Mouse (Mus musculus) MEL (cell line): ENCODE measurements at regions not wholly inside any gene's neighbourhood (a gene's known extent, or its start where the extent isn't known, plus 50 kb on each side); places are given as distances from the start of the nearest gene placed in this dataset.

Experiments
- DNase-seq: peaks from one replicate; pipeline ENCODE4 v3.0.0; 2011; ENCODE audit warnings: low read depth, low spot score
- H3K27ac ChIP-seq: 2 replicates; pipeline ENCODE4 v1.5.1; 2012; ENCODE audit warnings: low read depth, mild to moderate bottlenecking, control low read depth, low read length, moderate library complexity; ENCODE audit not compliant: control insufficient read depth
- H3K27me3 ChIP-seq, 2 experiments: fragments of 150-350 bp in 1 of 2; sonication (generic) in 1 of 2; 2 replicates each; pipeline ENCODE4 v1.6.1; 2012; ENCODE audit warnings: low read length in 2 of 2, mild to moderate bottlenecking in 2 of 2, improper control_type of control experiment in 1 of 2, moderate library complexity in 1 of 2; ENCODE audit not compliant: insufficient read depth in 2 of 2, control insufficient read depth in 1 of 2
- H3K36me3 ChIP-seq, 2 experiments: 2 replicates each; pipeline ENCODE4 v1.6.1; 2012 to 2014; ENCODE audit warnings: low read length in 2 of 2, improper control_type of control experiment in 1 of 2, inconsistent platforms in 1 of 2, mild to moderate bottlenecking in 1 of 2; ENCODE audit not compliant: insufficient read depth in 2 of 2, control insufficient read depth in 1 of 2
- H3K4me1 ChIP-seq, 2 experiments: fragments of 150-350 bp in 1 of 2; sonication (generic) in 1 of 2; 2 replicates each; pipeline ENCODE4 v1.6.1; 2012; ENCODE audit warnings: low read length in 2 of 2, improper control_type of control experiment in 1 of 2, mild to moderate bottlenecking in 1 of 2; ENCODE audit not compliant: insufficient read depth in 2 of 2, control insufficient read depth in 1 of 2
- H3K4me3 ChIP-seq, 2 experiments: fragments of 150-350 bp in 1 of 2; sonication (generic) in 1 of 2; 2 replicates each; pipeline ENCODE4 v1.5.1; 2012; ENCODE audit warnings: low read depth in 2 of 2, low read length in 2 of 2, mild to moderate bottlenecking in 2 of 2, moderate library complexity in 2 of 2, control low read depth in 1 of 2, improper control_type of control experiment in 1 of 2; ENCODE audit not compliant: control insufficient read depth in 1 of 2, insufficient read depth in 1 of 2
- H3K79me2 ChIP-seq: 2 replicates; pipeline ENCODE4 v1.6.1; 2012; ENCODE audit warnings: mild to moderate bottlenecking, low read length, moderate library complexity; ENCODE audit not compliant: control insufficient read depth, poor library complexity, insufficient read depth
- H3K9ac ChIP-seq: 2 replicates; pipeline ENCODE4 v1.6.1; 2012; ENCODE audit warnings: low read depth, mild to moderate bottlenecking, control low read depth, low read length, moderate library complexity; ENCODE audit not compliant: control insufficient read depth, poor library complexity, severe bottlenecking
- H3K9me3 ChIP-seq: fragments of 150-350 bp; sonication (generic); replicated peaks from 2 replicates; pipeline ENCODE4 v1.6.1; 2012; ENCODE audit warnings: mild to moderate bottlenecking, low read length, improper control_type of control experiment, moderate library complexity; ENCODE audit not compliant: insufficient read depth
- CHD1 ChIP-seq: IDR thresholded peaks from 2 replicates; pipeline ENCODE4 v1.6.1; 2012; ENCODE audit warnings: low read depth, mild to moderate bottlenecking, inconsistent platforms, low read length, improper control_type of control experiment
- CHD2 ChIP-seq: IDR thresholded peaks from 2 replicates; pipeline ENCODE4 v1.6.1; 2011; ENCODE audit warnings: low read length, improper control_type of control experiment
- ELF1 ChIP-seq: IDR thresholded peaks from 2 replicates; pipeline ENCODE4 v1.6.1; 2014; ENCODE audit warnings: low read depth, mild to moderate bottlenecking, inconsistent platforms, low read length, improper control_type of control experiment, moderate library complexity
- ETS1 ChIP-seq: IDR thresholded peaks from 2 replicates; pipeline ENCODE4 v1.6.1; 2012; ENCODE audit warnings: low read depth, mild to moderate bottlenecking, inconsistent platforms, low read length, improper control_type of control experiment, moderate library complexity
- GABPA ChIP-seq: IDR thresholded peaks from 2 replicates; pipeline ENCODE4 v1.6.1; 2012; ENCODE audit warnings: low read depth, mild to moderate bottlenecking, inconsistent platforms, low read length, improper control_type of control experiment, moderate library complexity
- GATA1 ChIP-seq: IDR thresholded peaks from 2 replicates; pipeline ENCODE4 v1.6.1; 2011; ENCODE audit warnings: low read depth, low read length, improper control_type of control experiment
- HCFC1 ChIP-seq: IDR thresholded peaks from 2 replicates; pipeline ENCODE4 v1.6.1; 2012; ENCODE audit warnings: low read depth, mild to moderate bottlenecking, inconsistent platforms, low read length, improper control_type of control experiment, moderate library complexity
- KAT2A ChIP-seq: conservative IDR thresholded peaks from 2 replicates; pipeline ENCODE4 v1.6.1; 2012; ENCODE audit warnings: low read depth, low read length, improper control_type of control experiment, inconsistent platforms
- MAX ChIP-seq: IDR thresholded peaks from 2 replicates; pipeline ENCODE4 v1.6.1; 2011; ENCODE audit warnings: low read length, improper control_type of control experiment
- MAZ ChIP-seq: IDR thresholded peaks from 2 replicates; pipeline ENCODE4 v1.6.1; 2012; ENCODE audit warnings: low read depth, mild to moderate bottlenecking, inconsistent platforms, low read length, improper control_type of control experiment
- MXI1 ChIP-seq: IDR thresholded peaks from 2 replicates; pipeline ENCODE4 v1.6.1; 2011; ENCODE audit warnings: mild to moderate bottlenecking, low read depth, low read length, improper control_type of control experiment
- MYB ChIP-seq: IDR thresholded peaks from 2 replicates; pipeline ENCODE4 v1.6.1; 2011; ENCODE audit warnings: mild to moderate bottlenecking, low read depth, low read length, improper control_type of control experiment
- MYC ChIP-seq: IDR thresholded peaks from 2 replicates; pipeline ENCODE4 v1.6.1; 2011; ENCODE audit warnings: low read depth, mild to moderate bottlenecking, low read length, improper control_type of control experiment, moderate library complexity
- NELFE ChIP-seq: IDR thresholded peaks from 2 replicates; pipeline ENCODE4 v1.6.1; 2011; ENCODE audit warnings: low read depth, low read length, improper control_type of control experiment
- NRF1 ChIP-seq: IDR thresholded peaks from 2 replicates; pipeline ENCODE4 v1.6.1; 2014; ENCODE audit warnings: low read depth, mild to moderate bottlenecking, inconsistent platforms, low read length, improper control_type of control experiment, moderate library complexity; ENCODE audit not compliant: poor library complexity, insufficient read depth, severe bottlenecking
- POLR2A ChIP-seq, 2 experiments: IDR thresholded peaks; 2 replicates each; pipeline ENCODE4 v1.6.1; 2011 to 2012; ENCODE audit warnings: low read length in 2 of 2, mild to moderate bottlenecking in 2 of 2, control low read depth in 1 of 2, improper control_type of control experiment in 1 of 2, low read depth in 1 of 2, moderate library complexity in 1 of 2; ENCODE audit not compliant: control insufficient read depth in 1 of 2, insufficient read depth in 1 of 2, poor library complexity in 1 of 2
- POLR2AphosphoS2 ChIP-seq: IDR thresholded peaks from 2 replicates; pipeline ENCODE4 v1.6.1; 2011; ENCODE audit warnings: low read length, improper control_type of control experiment
- POLR2AphosphoS5 ChIP-seq: IDR thresholded peaks from 2 replicates; pipeline ENCODE4 v1.6.1; 2012; ENCODE audit warnings: low read depth, borderline replicate concordance, mild to moderate bottlenecking, inconsistent platforms, low read length, moderate library complexity, mixed read lengths
- RCOR1 ChIP-seq: IDR thresholded peaks from 2 replicates; pipeline ENCODE4 v1.6.1; 2012; ENCODE audit warnings: low read depth, mild to moderate bottlenecking, inconsistent platforms, low read length, improper control_type of control experiment
- SIN3A ChIP-seq: IDR thresholded peaks from 2 replicates; pipeline ENCODE4 v1.6.1; 2012; ENCODE audit warnings: low read length, improper control_type of control experiment, inconsistent platforms
- SMC3 ChIP-seq: IDR thresholded peaks from 2 replicates; pipeline ENCODE4 v1.6.1; 2011; ENCODE audit warnings: low read depth, low read length, improper control_type of control experiment
- UBTF ChIP-seq: IDR thresholded peaks from 2 replicates; pipeline ENCODE4 v1.6.1; 2012; ENCODE audit warnings: low read depth, mild to moderate bottlenecking, inconsistent platforms, low read length, improper control_type of control experiment, moderate library complexity, borderline replicate concordance; ENCODE audit not compliant: insufficient read depth
- USF1 ChIP-seq: IDR thresholded peaks from 2 replicates; pipeline ENCODE4 v1.6.1; 2014; ENCODE audit warnings: low read depth, mild to moderate bottlenecking, inconsistent platforms, low read length, improper control_type of control experiment, moderate library complexity
- USF2 ChIP-seq, 2 experiments: IDR thresholded peaks; 2 replicates each; pipeline ENCODE4 v1.6.1; 2011 to 2012; ENCODE audit warnings: improper control_type of control experiment in 2 of 2, low read length in 2 of 2, borderline replicate concordance in 1 of 2, inconsistent platforms in 1 of 2, low read depth in 1 of 2, mild to moderate bottlenecking in 1 of 2; ENCODE audit not compliant: insufficient read depth in 1 of 2
- ZKSCAN1 ChIP-seq: IDR thresholded peaks from 2 replicates; pipeline ENCODE4 v1.6.1; 2012; ENCODE audit warnings: low read depth, mild to moderate bottlenecking, inconsistent platforms, low read length, improper control_type of control experiment, moderate library complexity
- ZMIZ1 ChIP-seq: IDR thresholded peaks from 2 replicates; pipeline ENCODE4 v1.6.1; 2012; ENCODE audit warnings: low read depth, mild to moderate bottlenecking, inconsistent platforms, low read length, improper control_type of control experiment, moderate library complexity

DNA sequence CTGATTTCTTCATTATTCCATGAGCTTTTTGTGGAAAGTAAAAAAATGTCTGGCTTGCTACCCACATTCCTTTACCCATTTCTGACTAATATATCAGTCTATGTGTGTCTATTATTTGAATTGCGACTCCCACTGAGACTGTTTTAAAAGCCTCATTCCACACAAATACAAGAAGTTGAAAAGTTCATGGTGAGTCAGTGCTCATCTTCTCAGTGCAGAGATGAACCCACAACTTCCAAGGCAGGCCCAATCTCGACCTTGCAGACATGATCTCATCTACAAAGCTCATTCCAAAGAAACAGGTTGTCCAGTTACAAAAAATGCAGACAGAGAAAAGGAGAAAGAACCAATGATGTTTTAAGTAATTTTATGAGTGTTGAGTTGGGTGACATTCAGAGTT, 208.0 kb downstream of the Alg10b start:
- Histone ChIP-seq H3K9ac (no peak overlapping the region), H3K79me2 (no peaks in the 10 kb centered on the region), H3K27ac (no peak overlapping the region), H3K4me3 (no peak overlapping the region), H3K4me1 (no peaks in the 10 kb centered on the region), H3K36me3 (no peaks in the 10 kb centered on the region), H3K27me3 (no peaks in the 10 kb centered on the region), H3K9me3 (no peaks in the 10 kb centered on the region)
- no peak for DNase-seq
- TF ChIP-seq ELF1 (no peak), GABPA (no peak), NELFE (no peak), UBTF (no peak), ZKSCAN1 (no peak), ETS1 (no peak), MXI1 (no peak), MAZ (no peak), ZMIZ1 (no peak), MAX (no peak), RCOR1 (no peak), CHD1 (no peak), POLR2A (IDR thresholded peaks at IDR 0.05; ENCODE audit: control insufficient read depth in 1 of 2, insufficient read depth in 1 of 2, low read depth in 1 of 2, low read length in 2 of 2, poor library complexity in 1 of 2) (no peak)

DNA sequence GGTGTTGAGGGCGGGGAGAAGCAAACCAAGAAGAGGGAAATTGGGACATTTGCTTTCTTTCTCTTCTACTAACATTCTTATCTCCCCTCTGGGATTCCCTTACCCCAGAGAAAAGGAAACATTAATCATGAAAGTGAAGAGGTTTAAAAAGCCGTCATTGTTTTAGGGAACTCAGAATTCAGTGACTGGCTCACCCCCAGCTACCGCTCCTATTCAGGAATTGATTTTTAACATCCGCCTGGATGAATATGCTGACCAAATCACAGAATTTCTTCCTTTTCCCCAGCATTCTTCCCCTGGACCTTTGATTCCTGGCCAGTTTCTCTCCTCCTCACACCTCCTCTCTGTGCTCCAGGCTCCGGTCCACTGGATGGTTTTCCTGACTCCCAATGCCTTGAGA, 211.2 kb downstream of the Alg10b start:
- no peak overlapping the region for H3K9ac ChIP-seq
- H3K9me3 ChIP-seq: no peaks in the 10 kb centered on the region
- no peaks in the 10 kb centered on the region for H3K4me1 ChIP-seq
- no peaks in the 10 kb centered on the region for H3K27me3 ChIP-seq
- no peak overlapping the region for H3K4me3 ChIP-seq
- H3K36me3 ChIP-seq: no peaks in the 10 kb centered on the region
- TF ChIP-seq SIN3A (no peak), MYB (no peak), GABPA (no peak), MXI1 (no peak), USF2 (IDR thresholded peaks at IDR 0.05; ENCODE audit: borderline replicate concordance in 1 of 2, insufficient read depth in 1 of 2, low read depth in 1 of 2, low read length in 2 of 2) (no peak), CHD1 (no peak), ZKSCAN1 (no peak), UBTF (no peak), CHD2 (no peak), SMC3 (no peak), HCFC1 (no peak), MAX (no peak), POLR2AphosphoS2 (no peak), GATA1 (no peak), USF1 (no peak), KAT2A (no peak), MYC (no peak), POLR2AphosphoS5 (no peak), NRF1 (no peak)
- DNase-seq: no peak
- no peak overlapping the region for H3K27ac ChIP-seq
- H3K79me2 ChIP-seq: no peaks in the 10 kb centered on the region
